In the genomic region with DNA sequence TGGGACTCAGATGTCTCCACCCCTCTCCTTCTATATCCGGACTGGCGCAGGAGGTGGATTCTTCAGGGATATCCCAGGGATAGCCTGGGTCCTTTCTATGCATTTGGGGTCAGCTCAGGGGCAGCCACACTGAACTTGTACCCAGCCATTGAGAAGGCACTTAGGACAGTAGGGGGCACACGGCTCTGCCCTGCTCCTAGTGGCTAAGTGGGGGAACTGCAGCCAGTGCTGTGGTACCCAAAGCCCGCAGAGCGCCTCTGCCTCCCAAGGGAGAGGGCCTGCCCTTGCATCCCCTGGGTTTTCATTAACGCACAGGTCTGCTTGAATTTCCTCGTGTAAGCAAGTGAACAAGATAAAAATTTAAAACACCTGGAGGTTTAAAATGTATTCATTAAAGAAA, we compare ENCODE assay signal across 11 mouse cellular contexts.
DNase-seq lines count a peak whose midpoint lies in the region; ATAC-seq and TF ChIP-seq lines count a peak whose summit lies in the region.
"Had no signal": no experiment of that assay in that cellular context is flagged by ENCODE, and none has a peak within 500 bp of the region (broad histone marks: within the 10 kb centered on the region; RNA-seq: fewer than 3 reads in every experiment).

No protein-coding gene starts in this region.

- peaks cover 8% of the 10 kb centered on the region; the same call in 1 of the 2 replicates for H3K4me1 ChIP-seq in E14TG2a.4 (replicated peaks; ENCODE audit: low read depth, low read length)
- no peaks in the 10 kb centered on the region for H3K4me1 ChIP-seq in forebrain, embryonic 11.5 days (replicated peaks; ENCODE audit: control insufficient read depth, insufficient read depth, low read length)
- H3K4me1 ChIP-seq: liver, embryonic 15.5 days had no signal

- DNase-seq in kidney, postnatal 10 days, result peak; percentile 56
- no peak for DNase-seq in kidney, adult 9 months
- peak; percentile 5 for DNase-seq in c-Kit-negative CD71-positive TER-119-positive erythroid progenitor cells, embryonic 14.5 days (ENCODE audit: low read depth, low spot score)
- no peak for DNase-seq in frontal cortex, adult 2 months (ENCODE audit: extremely low spot score in 1 of 2, low spot score in 1 of 2)
- no peak for DNase-seq in T-cell, adult 2 months (ENCODE audit: low spot score)
- DNase-seq in forebrain, embryonic 11.5 days (ENCODE audit: low spot score), result no peak
- DNase-seq: adrenal gland, postnatal 36 days had no signal

- WGBS in forebrain, embryonic 11.5 days, result 62% methylated on average over 7 of the region's 7 CpGs

- H3K36me3 ChIP-seq in E14TG2a.4 (ENCODE audit: insufficient read depth, low read length), result no peaks in the 10 kb centered on the region
- no peaks in the 10 kb centered on the region for H3K36me3 ChIP-seq in forebrain, embryonic 11.5 days (ENCODE audit: control insufficient read depth, insufficient read depth, low read length)
- H3K36me3 ChIP-seq: liver, embryonic 15.5 days; neural tube, embryonic 15.5 days had no signal

- H3K4me3 ChIP-seq in E14TG2a.4 (replicated peaks; ENCODE audit: low read length), result no peak overlapping the region
- H3K4me3 ChIP-seq in forebrain, embryonic 11.5 days (ENCODE audit: low read depth, low read length), result no peak overlapping the region
- H3K4me3 ChIP-seq: liver, embryonic 15.5 days; neural tube, embryonic 15.5 days had no signal

- H3K9me3 ChIP-seq in E14TG2a.4 (ENCODE audit: low read length), result no peaks in the 10 kb centered on the region
- no peaks in the 10 kb centered on the region for H3K9me3 ChIP-seq in forebrain, embryonic 11.5 days (ENCODE audit: control insufficient read depth, low read length)
- H3K9me3 ChIP-seq: liver, embryonic 15.5 days; neural tube, embryonic 15.5 days had no signal

- ATAC-seq in megakaryocyte-erythroid progenitor cell, adult 5-6 weeks (replicated peaks; ENCODE audit: low FRiP score, low TSS enrichment, poor library complexity, severe bottlenecking), result peak; percentile 83
- ATAC-seq in forebrain, embryonic 11.5 days (replicated peaks; ENCODE audit: low FRiP score), result no peak

- no peak overlapping the region for H3K4me2 ChIP-seq in forebrain, embryonic 11.5 days (ENCODE audit: low read depth, low read length, severe bottlenecking)
- H3K4me2 ChIP-seq: liver, embryonic 15.5 days; neural tube, embryonic 15.5 days had no signal

- no peak overlapping the region for H3K27ac ChIP-seq in forebrain, embryonic 11.5 days (ENCODE audit: low read depth, low read length)
- H3K27ac ChIP-seq: liver, embryonic 15.5 days; neural tube, embryonic 15.5 days had no signal

- peaks cover 4% of the 10 kb centered on the region for H3K27me3 ChIP-seq in E14TG2a.4 (ENCODE audit: insufficient read depth, low read length)
- H3K27me3 ChIP-seq in forebrain, embryonic 11.5 days (ENCODE audit: control insufficient read depth, insufficient read depth, low read length), result no peaks in the 10 kb centered on the region
- H3K27me3 ChIP-seq: liver, embryonic 15.5 days; neural tube, embryonic 15.5 days had no signal

- TF ChIP-seq CTCF in E14TG2a.4 (conservative IDR thresholded peaks at IDR 0.05; ENCODE audit: low read length), result peak; percentile 98

- no peak overlapping the region for H3K9ac ChIP-seq in forebrain, embryonic 11.5 days (ENCODE audit: low read length)
- H3K9ac ChIP-seq: liver, embryonic 15.5 days; neural tube, embryonic 15.5 days had no signal

Comparison
In these comparisons a context has a peak if more than half of its experiments do, and no peak if none do; other contexts are left out.
1. DNase-seq: peak in kidney, postnatal 10 days (single experiment) and c-Kit-negative CD71-positive TER-119-positive erythroid progenitor cells, embryonic 14.5 days (single experiment); none in kidney, adult 9 months (single experiment), frontal cortex, adult 2 months (0 of 2), T-cell, adult 2 months (single experiment) and forebrain, embryonic 11.5 days (single experiment).